Mouse (Mus musculus): ENCODE data around the gene 1700013G24Rik. TPM values are rescaled to one million over a fixed set of nuclear protein-coding genes. Genes with fewer than 3 reads are reported as not detected.

Gene 1700013G24Rik
- polyA plus RNA-seq, 1 experiment from 2014 or later = not detected

DNA sequence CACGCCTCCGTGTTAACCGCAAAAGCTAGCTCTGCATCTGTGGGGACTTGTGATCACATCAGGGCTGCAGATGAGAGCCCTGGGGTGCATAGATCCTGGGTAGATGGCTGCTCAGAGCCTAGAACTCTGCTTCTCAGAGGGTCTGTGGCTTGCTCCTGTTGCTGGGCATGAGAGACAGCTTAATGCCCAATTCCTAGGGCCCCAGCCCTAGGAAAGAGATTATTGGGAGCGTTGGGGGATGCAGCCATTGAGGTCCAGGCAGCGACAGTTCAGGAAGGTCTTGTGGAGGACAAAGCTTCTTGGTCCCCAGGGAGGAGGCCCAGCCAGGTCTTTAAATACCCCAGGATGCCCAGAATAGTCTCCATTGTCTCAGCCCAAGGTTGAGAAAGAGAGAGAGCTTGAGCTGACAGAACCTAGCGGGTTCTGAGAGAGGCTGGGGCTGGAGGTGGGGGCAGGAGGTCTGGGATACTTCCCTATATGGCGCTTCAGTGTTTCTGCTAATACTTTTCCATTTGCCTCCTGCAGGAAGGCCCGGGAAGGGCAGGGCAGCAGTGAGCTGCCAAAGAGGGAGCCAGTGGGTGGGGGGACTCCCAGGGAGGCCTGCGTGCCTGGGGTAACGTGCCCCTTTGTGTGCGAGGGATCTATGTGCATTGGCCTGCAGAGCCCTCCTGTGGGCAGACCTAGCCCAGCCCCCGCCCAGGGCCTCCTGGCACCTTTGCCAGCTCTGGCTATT is 35.7 kb downstream of the 1700013G24Rik start:
- peak; percentile 32 for ATAC-seq
- DNase-seq (ENCODE audit: low spot score) = peak; percentile 68
- Histone ChIP-seq H3K4me3 (ENCODE audit: low read depth, low read length) (no peak overlapping the region), H3K9ac (replicated peaks; ENCODE audit: low read depth) (no peak overlapping the region), H3K27me3 (replicated peaks; ENCODE audit: insufficient read depth, low read length) (no peaks in the 10 kb centered on the region), H3K4me2 (replicated peaks; ENCODE audit: low read depth, low read length) (no peak overlapping the region), H3K9me3 (ENCODE audit: low read length) (no peaks in the 10 kb centered on the region), H3K36me3 (ENCODE audit: insufficient read depth, low read length) (no peaks in the 10 kb centered on the region), H3K27ac (ENCODE audit: low read length) (peak overlapping the region; percentile 3; the same call in 1 of the 2 replicates), H3K4me1 (ENCODE audit: insufficient read depth, low read depth, low read length) (peaks cover 62% of the 10 kb centered on the region)
- TF ChIP-seq EP300 (IDR thresholded peaks at IDR 0.05) = no peak
- peak; percentile 73 for TF ChIP-seq CTCF (IDR thresholded peaks at IDR 0.05)
- 19% methylated on average over 12 of the region's 12 CpGs for WGBS

DNA sequence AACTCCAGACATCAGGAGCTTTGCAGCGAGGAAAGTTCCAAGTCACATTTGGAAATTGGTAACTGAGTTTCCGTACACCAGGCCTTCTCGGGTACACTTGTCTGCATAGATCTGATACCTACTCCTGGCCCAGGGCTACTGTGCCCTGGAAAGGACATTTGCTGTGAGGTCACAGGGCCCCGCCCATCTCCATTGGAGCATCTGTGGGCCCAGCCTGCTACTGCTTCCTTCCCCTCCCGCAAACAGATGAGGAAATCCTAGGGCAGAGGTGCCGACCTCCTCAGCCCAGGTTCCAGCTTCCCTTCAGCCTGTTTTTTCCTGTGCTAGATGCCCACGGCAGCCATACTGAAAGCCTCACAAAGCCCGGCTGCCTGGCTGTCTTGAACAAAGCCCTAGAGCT is 36.9 kb downstream of the 1700013G24Rik start:
- no peak overlapping the region for H3K4me2 ChIP-seq (replicated peaks; ENCODE audit: low read depth, low read length)

GRCm38 (mm10) chr4:137492563-137492962 is 39.5 kb downstream of the 1700013G24Rik start:
- Histone ChIP-seq H3K9ac (replicated peaks; ENCODE audit: low read depth) (no peak overlapping the region), H3K27ac (ENCODE audit: low read length) (no peak overlapping the region), H3K36me3 (ENCODE audit: insufficient read depth, low read length) (no peaks in the 10 kb centered on the region), H3K4me3 (ENCODE audit: low read depth, low read length) (no peak overlapping the region), H3K9me3 (ENCODE audit: low read length) (no peaks in the 10 kb centered on the region), H3K4me1 (ENCODE audit: insufficient read depth, low read depth, low read length) (peaks cover 42% of the 10 kb centered on the region), H3K27me3 (replicated peaks; ENCODE audit: insufficient read depth, low read length) (no peaks in the 10 kb centered on the region), H3K4me2 (replicated peaks; ENCODE audit: low read depth, low read length) (no peak overlapping the region)
- TF ChIP-seq CTCF (IDR thresholded peaks at IDR 0.05) = no peak
- TF ChIP-seq EP300 (IDR thresholded peaks at IDR 0.05) = no peak
- no peak for DNase-seq (ENCODE audit: low spot score)
- ATAC-seq = no peak
- 53% methylated on average over 11 of the region's 11 CpGs for WGBS

More for the DNA sequence above, 36.9 kb downstream of the 1700013G24Rik start:
- ATAC-seq (no peak), DNase-seq (ENCODE audit: low spot score) (no peak)
- Histone ChIP-seq H3K27me3 (replicated peaks; ENCODE audit: insufficient read depth, low read length) (no peaks in the 10 kb centered on the region), H3K4me3 (ENCODE audit: low read depth, low read length) (no peak overlapping the region), H3K27ac (ENCODE audit: low read length) (peak overlapping the region; percentile 35; the same call in 1 of the 2 replicates), H3K4me1 (ENCODE audit: insufficient read depth, low read depth, low read length) (peaks cover 59% of the 10 kb centered on the region), H3K36me3 (ENCODE audit: insufficient read depth, low read length) (no peaks in the 10 kb centered on the region), H3K9ac (replicated peaks; ENCODE audit: low read depth) (no peak overlapping the region), H3K9me3 (ENCODE audit: low read length) (no peaks in the 10 kb centered on the region)
- WGBS = 56% methylated on average over 8 of the region's 8 CpGs
- TF ChIP-seq CTCF (IDR thresholded peaks at IDR 0.05) (no peak), EP300 (IDR thresholded peaks at IDR 0.05) (no peak)

DNA sequence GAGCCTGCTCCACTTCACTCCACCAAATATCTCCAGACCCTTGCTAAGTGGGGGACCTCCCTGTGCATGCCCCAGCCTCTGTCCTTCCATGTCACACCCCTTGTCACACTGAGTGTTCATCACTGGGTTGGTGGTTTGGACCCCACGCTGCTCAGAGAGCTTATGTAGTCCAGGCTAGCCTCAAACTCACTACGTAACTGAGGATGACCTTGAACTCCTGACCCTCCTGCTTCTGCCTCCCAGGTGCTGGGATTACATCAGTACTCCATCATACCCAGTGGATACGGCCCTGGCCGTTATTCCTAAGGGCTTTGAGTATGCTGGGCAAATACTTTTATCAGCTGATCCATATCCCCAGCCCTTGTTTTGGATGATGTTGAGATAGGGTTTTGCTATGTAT is 40.1 kb downstream of the 1700013G24Rik start:
- Histone ChIP-seq H3K9ac (replicated peaks; ENCODE audit: low read depth) (no peak overlapping the region), H3K27me3 (replicated peaks; ENCODE audit: insufficient read depth, low read length) (no peaks in the 10 kb centered on the region), H3K27ac (ENCODE audit: low read length) (no peak overlapping the region), H3K9me3 (ENCODE audit: low read length) (no peaks in the 10 kb centered on the region), H3K4me3 (ENCODE audit: low read depth, low read length) (no peak overlapping the region), H3K36me3 (ENCODE audit: insufficient read depth, low read length) (no peaks in the 10 kb centered on the region), H3K4me2 (replicated peaks; ENCODE audit: low read depth, low read length) (no peak overlapping the region), H3K4me1 (ENCODE audit: insufficient read depth, low read depth, low read length) (peaks cover 42% of the 10 kb centered on the region)
- TF ChIP-seq CTCF (IDR thresholded peaks at IDR 0.05) (no peak), EP300 (IDR thresholded peaks at IDR 0.05) (no peak)
- ATAC-seq (no peak), DNase-seq (ENCODE audit: low spot score) (no peak)
- 69% methylated on average over 4 of the region's 4 CpGs for WGBS

- Histone ChIP-seq H3K27me3 (replicated peaks; ENCODE audit: insufficient read depth, low read length) (no peaks in the 10 kb centered on the region), H3K9ac (replicated peaks; ENCODE audit: low read depth) (no peak overlapping the region), H3K4me3 (ENCODE audit: low read depth, low read length) (no peak overlapping the region), H3K9me3 (ENCODE audit: low read length) (no peaks in the 10 kb centered on the region), H3K36me3 (ENCODE audit: insufficient read depth, low read length) (no peaks in the 10 kb centered on the region; the same call in 1 of the 2 replicates), H3K4me1 (ENCODE audit: insufficient read depth, low read depth, low read length) (peaks cover 38% of the 10 kb centered on the region; the same call in 1 of the 2 replicates), H3K27ac (ENCODE audit: low read length) (peak overlapping the region; percentile 57; the same call in 1 of the 2 replicates), H3K4me2 (replicated peaks; ENCODE audit: low read depth, low read length) (no peak overlapping the region)
- no peak for TF ChIP-seq CTCF (IDR thresholded peaks at IDR 0.05)
- no peak for TF ChIP-seq EP300 (IDR thresholded peaks at IDR 0.05)
- DNase-seq (ENCODE audit: low spot score) (peak; percentile 66), ATAC-seq (peak; percentile 56)
- WGBS = 16% methylated on average over 19 of the region's 19 CpGs
These were observed 41.8 kb downstream of the 1700013G24Rik start for GRCm38 (mm10) chr4:137494751-137495500.

GRCm38 (mm10) chr4:137495501-137496100 is 42.5 kb downstream of the 1700013G24Rik start:
- ATAC-seq (peak; percentile 8), DNase-seq (ENCODE audit: low spot score) (no peak)
- WGBS = 36% methylated on average over 6 of the region's 6 CpGs
- no peak overlapping the region for H3K9ac ChIP-seq (replicated peaks; ENCODE audit: low read depth)
- H3K4me2 ChIP-seq (replicated peaks; ENCODE audit: low read depth, low read length) = no peak overlapping the region
- no peak overlapping the region for H3K4me3 ChIP-seq (ENCODE audit: low read depth, low read length)
- peaks cover 33% of the 10 kb centered on the region; the same call in 1 of the 2 replicates for H3K4me1 ChIP-seq (ENCODE audit: insufficient read depth, low read depth, low read length)
- H3K27ac ChIP-seq (ENCODE audit: low read length) = 0 out of 2 replicates have a peak overlapping the region, but pooled peaks have one; percentile 57
- no peak for TF ChIP-seq EP300 (IDR thresholded peaks at IDR 0.05)
- no peak for TF ChIP-seq CTCF (IDR thresholded peaks at IDR 0.05)
- no peaks in the 10 kb centered on the region; the same call in 1 of the 2 replicates for H3K36me3 ChIP-seq (ENCODE audit: insufficient read depth, low read length)
- H3K9me3 ChIP-seq (ENCODE audit: low read length) = no peaks in the 10 kb centered on the region
- no peaks in the 10 kb centered on the region for H3K27me3 ChIP-seq (replicated peaks; ENCODE audit: insufficient read depth, low read length)

All from lung, postnatal 0 days (tissue).